Mouse (Mus musculus): ENCODE results near the gene Ulk3. TPM values are rescaled to one million over a fixed set of nuclear protein-coding genes. Genes with fewer than 3 reads are reported as not detected.

The Ulk3 gene
- polyA plus RNA-seq, 1 experiment = 5.4 TPM

DNA sequence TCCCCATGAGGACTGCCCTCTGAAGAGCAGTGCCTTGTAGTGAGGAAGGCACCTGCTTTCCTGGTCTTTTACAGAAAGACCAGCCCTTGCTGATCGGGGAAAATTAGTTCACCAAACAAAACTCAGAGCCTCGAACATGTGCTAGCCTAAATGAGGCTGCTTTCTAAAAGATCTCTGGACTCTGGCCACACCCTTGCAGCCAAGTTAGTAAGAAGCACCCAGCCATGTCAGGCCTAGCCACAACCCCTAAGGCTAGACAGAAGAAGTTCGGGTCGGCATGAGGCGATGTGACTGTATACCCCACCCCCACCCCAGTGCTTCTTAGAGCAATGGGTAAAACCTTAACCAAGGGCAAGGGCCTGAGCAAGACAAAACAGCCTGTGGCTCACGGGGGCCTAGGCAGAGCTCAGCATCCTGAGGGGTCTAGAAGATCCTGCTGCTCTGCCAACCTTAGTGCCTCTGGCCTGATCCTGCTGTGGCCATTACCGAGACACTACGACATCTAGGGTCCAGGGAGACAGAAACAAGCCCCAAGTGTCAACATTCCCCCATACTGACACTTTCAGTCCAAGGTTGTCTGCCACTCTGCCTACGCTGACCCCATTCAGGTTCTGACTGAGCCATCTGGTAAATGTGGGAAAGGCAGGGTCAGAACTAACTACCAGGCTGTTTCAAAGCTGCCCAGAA lies 54.1 kb downstream of the Ulk3 start:
- Histone ChIP-seq H3K79me3 (ENCODE audit: low read depth) (peaks cover 62% of the 10 kb centered on the region), H3K4me3 (ENCODE audit: insufficient read depth, poor library complexity, severe bottlenecking) (no peak overlapping the region), H3K79me2 (ENCODE audit: control insufficient read depth, insufficient read depth) (peaks cover 71% of the 10 kb centered on the region), H3K36me3 (ENCODE audit: control insufficient read depth, insufficient read depth) (peaks cover 7% of the 10 kb centered on the region), H3ac (ENCODE audit: control insufficient read depth, insufficient read length, low read depth) (peak overlapping the region; percentile 19), H3K27me3 (ENCODE audit: control insufficient read depth, insufficient read depth, insufficient read length) (no peaks in the 10 kb centered on the region)
- TF ChIP-seq MYOG (IDR thresholded peaks at IDR 0.05; ENCODE audit: control insufficient read depth, extremely low read depth, insufficient read length) (no peak), CEBPB (IDR thresholded peaks at IDR 0.05; ENCODE audit: low read depth) (no peak), USF1 (IDR thresholded peaks at IDR 0.05; ENCODE audit: low read depth) (no peak), MYOD1 (IDR thresholded peaks at IDR 0.05; ENCODE audit: control insufficient read depth, insufficient read length, low read depth) (no peak), CTCF (IDR thresholded peaks at IDR 0.05; ENCODE audit: control insufficient read depth, insufficient read depth, insufficient read length) (no peak), MAX (IDR thresholded peaks at IDR 0.05) (no peak), FOSL1 (IDR thresholded peaks at IDR 0.05; ENCODE audit: insufficient read depth, low read length, poor library complexity, severe bottlenecking) (no peak)

DNA sequence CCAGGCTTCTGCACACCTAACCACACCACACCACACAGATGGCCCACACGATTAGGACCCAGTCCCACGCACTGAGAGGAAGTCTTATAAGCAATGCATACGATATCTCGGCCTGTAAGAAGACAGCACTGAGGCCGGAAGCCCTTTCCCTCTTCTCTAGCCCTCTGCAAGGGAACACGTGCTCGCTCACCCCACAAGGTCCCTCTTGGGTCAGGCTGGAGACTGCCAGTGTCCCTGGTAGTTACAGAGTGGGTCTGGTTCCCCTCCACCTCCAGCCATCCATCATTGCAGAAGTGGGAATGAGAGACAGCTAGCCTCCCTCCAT lies 54.6 kb downstream of the Ulk3 start:
- no peak for TF ChIP-seq USF1 (IDR thresholded peaks at IDR 0.05; ENCODE audit: low read depth)
- no peak for TF ChIP-seq MYOG (IDR thresholded peaks at IDR 0.05; ENCODE audit: control insufficient read depth, extremely low read depth, insufficient read length)
- no peak for TF ChIP-seq MYOD1 (IDR thresholded peaks at IDR 0.05; ENCODE audit: control insufficient read depth, insufficient read length, low read depth)
- no peak for TF ChIP-seq CTCF (IDR thresholded peaks at IDR 0.05; ENCODE audit: control insufficient read depth, insufficient read depth, insufficient read length)
- no peak for TF ChIP-seq FOSL1 (IDR thresholded peaks at IDR 0.05; ENCODE audit: insufficient read depth, low read length, poor library complexity, severe bottlenecking)
- TF ChIP-seq CEBPB (IDR thresholded peaks at IDR 0.05; ENCODE audit: low read depth) = no peak
- no peak for TF ChIP-seq MAX (IDR thresholded peaks at IDR 0.05)

DNA sequence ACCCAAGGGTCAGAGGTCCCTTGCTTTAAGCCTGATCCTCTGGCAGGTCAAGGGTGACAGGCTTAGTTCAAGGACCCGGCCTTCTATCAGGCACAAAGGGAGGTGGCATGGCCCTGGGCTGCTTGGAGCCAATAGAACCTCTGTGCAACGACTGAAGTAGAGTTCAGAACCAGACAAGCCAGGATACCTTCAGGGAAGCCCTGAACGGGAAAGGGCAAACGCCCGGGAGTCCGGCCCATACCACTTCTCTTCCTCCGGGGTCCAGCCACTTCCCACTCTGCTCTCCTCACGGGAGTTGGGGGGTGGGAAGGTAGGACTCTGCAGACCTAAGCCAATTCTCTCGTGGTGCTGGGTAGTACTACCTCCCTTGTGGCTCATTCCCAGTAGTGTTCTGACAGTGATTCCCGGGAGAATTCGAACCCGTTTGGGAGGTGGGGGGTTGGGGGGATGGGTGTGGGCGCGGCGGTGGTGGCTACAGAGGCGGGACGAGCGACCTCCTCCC lies 55.2 kb downstream of the Ulk3 start:
- TF ChIP-seq USF1 (IDR thresholded peaks at IDR 0.05; ENCODE audit: low read depth) = no peak
- TF ChIP-seq CTCF (IDR thresholded peaks at IDR 0.05; ENCODE audit: control insufficient read depth, insufficient read depth, insufficient read length) = no peak
- no peak for TF ChIP-seq FOSL1 (IDR thresholded peaks at IDR 0.05; ENCODE audit: insufficient read depth, low read length, poor library complexity, severe bottlenecking)
- TF ChIP-seq MYOG (IDR thresholded peaks at IDR 0.05; ENCODE audit: control insufficient read depth, extremely low read depth, insufficient read length) = no peak
- no peak for TF ChIP-seq MYOD1 (IDR thresholded peaks at IDR 0.05; ENCODE audit: control insufficient read depth, insufficient read length, low read depth)
- no peak for TF ChIP-seq CEBPB (IDR thresholded peaks at IDR 0.05; ENCODE audit: low read depth)
- TF ChIP-seq MAX (IDR thresholded peaks at IDR 0.05) = no peak
- H3ac ChIP-seq (ENCODE audit: control insufficient read depth, insufficient read length, low read depth) = peak overlapping the region; percentile 98

More for the DNA sequence above, 54.6 kb downstream of the Ulk3 start:
- H3K79me3 ChIP-seq (ENCODE audit: low read depth) = peaks cover 57% of the 10 kb centered on the region
- peak overlapping the region; percentile 19 for H3ac ChIP-seq (ENCODE audit: control insufficient read depth, insufficient read length, low read depth)
- peaks cover 7% of the 10 kb centered on the region for H3K36me3 ChIP-seq (ENCODE audit: control insufficient read depth, insufficient read depth)
- peaks cover 66% of the 10 kb centered on the region for H3K79me2 ChIP-seq (ENCODE audit: control insufficient read depth, insufficient read depth)
- no peak overlapping the region for H3K4me3 ChIP-seq (ENCODE audit: insufficient read depth, poor library complexity, severe bottlenecking)
- H3K27me3 ChIP-seq (ENCODE audit: control insufficient read depth, insufficient read depth, insufficient read length) = no peaks in the 10 kb centered on the region

DNA sequence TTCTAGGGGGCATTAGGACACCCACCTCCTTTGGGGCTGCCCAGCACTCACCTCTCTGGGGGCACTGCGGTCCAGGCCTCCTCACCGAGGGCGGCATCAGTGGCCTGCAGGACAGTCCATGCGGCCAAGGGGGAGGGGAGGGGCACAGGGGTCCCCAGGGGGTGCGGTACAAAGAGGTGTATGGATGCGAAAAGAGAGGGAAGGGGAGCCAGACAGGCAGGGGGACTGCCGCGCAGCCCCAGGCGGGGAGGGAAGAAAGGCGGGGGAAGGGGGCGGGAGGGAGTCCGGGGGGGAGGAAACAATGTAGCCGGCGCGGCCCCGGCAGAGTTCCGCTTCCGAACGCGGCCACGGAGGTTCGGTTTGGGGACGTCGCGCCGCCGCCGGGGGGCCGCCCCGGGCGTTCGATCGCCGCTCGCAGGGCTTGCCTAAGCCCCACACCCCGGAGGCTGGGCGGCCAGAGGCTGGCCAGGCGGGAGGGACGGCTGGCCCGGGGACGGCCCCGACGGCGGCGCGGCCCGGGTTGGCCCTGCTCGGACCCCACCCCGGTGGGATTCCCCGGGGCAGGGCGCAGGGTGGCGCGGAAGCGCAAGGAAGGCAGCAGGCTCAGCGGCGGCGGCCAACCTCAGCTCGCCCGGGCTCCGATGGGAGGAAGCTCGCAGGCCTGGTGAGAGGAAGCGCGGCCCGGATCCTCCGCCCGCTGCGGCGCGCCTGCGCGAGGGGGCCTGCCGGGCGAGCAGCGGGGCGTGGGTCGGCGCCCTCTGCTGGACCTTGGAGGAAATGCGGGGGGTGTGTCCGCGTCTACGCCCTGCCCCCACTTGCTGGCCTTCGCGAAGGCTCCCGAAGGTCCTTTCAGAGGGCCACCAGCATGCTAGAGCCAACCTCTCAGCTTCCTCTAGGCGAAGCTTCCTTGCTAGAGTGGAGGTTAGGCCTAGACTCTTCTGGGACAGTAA lies 56.0 kb downstream of the Ulk3 start:
- peak overlapping the region; percentile 79 for H3K4me3 ChIP-seq (ENCODE audit: insufficient read depth, poor library complexity, severe bottlenecking)
- TF ChIP-seq CTCF (IDR thresholded peaks at IDR 0.05; ENCODE audit: control insufficient read depth, insufficient read depth, insufficient read length) (peak; percentile 99), MYOG (IDR thresholded peaks at IDR 0.05; ENCODE audit: control insufficient read depth, extremely low read depth, insufficient read length) (no peak), MAX (IDR thresholded peaks at IDR 0.05) (peak; percentile 71), MYOD1 (IDR thresholded peaks at IDR 0.05; ENCODE audit: control insufficient read depth, insufficient read length, low read depth) (no peak), USF1 (IDR thresholded peaks at IDR 0.05; ENCODE audit: low read depth) (no peak)
- H3K27me3 ChIP-seq (ENCODE audit: control insufficient read depth, insufficient read depth, insufficient read length) = no peaks in the 10 kb centered on the region

More for the DNA sequence above, 55.2 kb downstream of the Ulk3 start:
- H3K4me3 ChIP-seq (ENCODE audit: insufficient read depth, poor library complexity, severe bottlenecking) = peak overlapping the region; percentile 79
- no peaks in the 10 kb centered on the region for H3K27me3 ChIP-seq (ENCODE audit: control insufficient read depth, insufficient read depth, insufficient read length)
- peaks cover 7% of the 10 kb centered on the region for H3K36me3 ChIP-seq (ENCODE audit: control insufficient read depth, insufficient read depth)
- H3K79me2 ChIP-seq (ENCODE audit: control insufficient read depth, insufficient read depth) = peaks cover 59% of the 10 kb centered on the region
- H3K79me3 ChIP-seq (ENCODE audit: low read depth) = peaks cover 50% of the 10 kb centered on the region

More for the DNA sequence above, 56.0 kb downstream of the Ulk3 start:
- Histone ChIP-seq H3K79me3 (ENCODE audit: low read depth) (peaks cover 43% of the 10 kb centered on the region), H3K79me2 (ENCODE audit: control insufficient read depth, insufficient read depth) (peaks cover 52% of the 10 kb centered on the region), H3ac (ENCODE audit: control insufficient read depth, insufficient read length, low read depth) (peak overlapping the region; percentile 98), H3K36me3 (ENCODE audit: control insufficient read depth, insufficient read depth) (peaks cover 7% of the 10 kb centered on the region)

Other genes starting within 250 kb of the Ulk3 start
- 15.1 TPM for gene Ppcdc, start 149.3 kb upstream of the Ulk3 start, polyA plus RNA-seq (2012; fragmentation: generic; extraction: Trizol)
- 15.2 TPM for gene Scamp5, start 121.4 kb upstream of the Ulk3 start, polyA plus RNA-seq (2012; fragmentation: generic; extraction: Trizol)
- gene Rpp25, start 85.4 kb upstream of the Ulk3 start, polyA plus RNA-seq (2012; fragmentation: generic; extraction: Trizol) = 0.55 TPM
- 630 TPM for gene Cox5a, start 68.2 kb upstream of the Ulk3 start, polyA plus RNA-seq (2012; fragmentation: generic; extraction: Trizol)
- gene Fam219b, start 51.9 kb upstream of the Ulk3 start, polyA plus RNA-seq (2012; fragmentation: generic; extraction: Trizol) = 20.9 TPM
- 35.7 TPM for gene Mpi, start 36.7 kb upstream of the Ulk3 start, polyA plus RNA-seq (2012; fragmentation: generic; extraction: Trizol)
- gene Scamp2, start 28.5 kb upstream of the Ulk3 start, polyA plus RNA-seq (2012; fragmentation: generic; extraction: Trizol) = 22.5 TPM
- gene Cplx3, start 16.8 kb downstream of the Ulk3 start, polyA plus RNA-seq (2012; fragmentation: generic; extraction: Trizol) = 0.06 TPM
- gene Lman1l, start 31.3 kb downstream of the Ulk3 start, polyA plus RNA-seq (2012; fragmentation: generic; extraction: Trizol) = 0.68 TPM
- 66.2 TPM for gene Csk, start 64.2 kb downstream of the Ulk3 start, polyA plus RNA-seq (2012; fragmentation: generic; extraction: Trizol)
- gene Cyp1a2, start 94.3 kb downstream of the Ulk3 start, polyA plus RNA-seq (2012; fragmentation: generic; extraction: Trizol) = not detected
- gene Cyp1a1, start 98.5 kb downstream of the Ulk3 start, polyA plus RNA-seq (2012; fragmentation: generic; extraction: Trizol) = 0.14 TPM
- gene Edc3, start 119.1 kb downstream of the Ulk3 start, polyA plus RNA-seq (2012; fragmentation: generic; extraction: Trizol) = 16.8 TPM
- 50.9 TPM for gene Clk3, start 176.4 kb downstream of the Ulk3 start, polyA plus RNA-seq (2012; fragmentation: generic; extraction: Trizol)
- 0.87 TPM for gene Arid3b, start 247.3 kb downstream of the Ulk3 start, polyA plus RNA-seq (2012; fragmentation: generic; extraction: Trizol)